Mouse (Mus musculus): ENCODE data around the gene Xylt1. TPM values are rescaled to one million over a fixed set of nuclear protein-coding genes. Genes with fewer than 3 reads are reported as not detected.

Xylt1 gene
- polyA plus RNA-seq (2012; ENCODE audit: insufficient read depth, insufficient read length, missing spikeins) = 9.6 and 10.5 TPM in 2 replicates

DNA sequence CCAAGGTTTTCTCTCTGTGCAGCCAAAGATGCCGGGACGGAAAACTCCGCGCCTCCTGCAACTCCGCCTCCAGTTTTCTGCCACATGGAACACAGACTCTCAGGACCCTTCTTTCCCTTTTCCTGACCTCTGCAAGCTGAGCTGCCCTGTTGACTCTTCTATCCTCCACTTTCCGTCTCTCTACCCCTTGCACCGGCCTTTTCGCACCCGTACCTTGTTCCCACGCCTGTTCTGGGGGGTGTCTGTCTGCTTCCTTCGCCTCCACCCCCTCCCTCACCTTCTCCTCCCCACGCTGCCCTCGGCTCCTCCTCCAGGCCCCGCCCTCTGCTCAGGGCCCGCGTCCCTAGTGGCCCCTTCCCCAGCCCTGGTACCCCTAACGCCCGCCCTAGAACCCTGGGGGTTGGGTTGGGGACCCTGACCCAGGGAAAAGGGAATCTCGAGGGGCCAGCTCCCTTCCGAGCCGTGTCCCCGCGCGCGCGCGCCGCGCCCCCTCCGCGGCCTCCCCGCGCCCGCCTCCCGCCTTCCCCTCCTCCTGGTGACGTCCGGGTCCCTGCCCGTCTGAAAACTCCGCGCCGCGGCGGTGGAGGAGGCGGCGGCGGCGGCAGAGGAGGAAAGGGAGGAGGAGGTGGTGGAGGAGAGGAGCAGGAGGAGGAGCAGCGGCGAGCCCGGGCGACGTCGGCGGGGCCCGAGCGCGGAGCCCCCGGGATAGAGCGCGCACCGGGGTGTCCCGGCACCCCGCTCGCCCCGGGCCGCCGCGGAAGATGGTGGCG lies at the start of gene Xylt1:
Xylt1 (plus strand) TSS at position 562 of the 770 bp plus-strand sequence.
- H3K4me3 ChIP-seq (ENCODE audit: insufficient read depth, low read length) = peak within 1 kb of the TSS; percentile 77
- H3K4me1 ChIP-seq (ENCODE audit: control insufficient read depth, insufficient read depth, low read length) = peaks cover 11% of the 10 kb centered on the region
- no peak for TF ChIP-seq CTCF (IDR thresholded peaks at IDR 0.05; ENCODE audit: low read depth, low read length)
- no peak within 1 kb of the TSS for H3K27ac ChIP-seq (ENCODE audit: insufficient read depth, low read depth, low read length)

DNA sequence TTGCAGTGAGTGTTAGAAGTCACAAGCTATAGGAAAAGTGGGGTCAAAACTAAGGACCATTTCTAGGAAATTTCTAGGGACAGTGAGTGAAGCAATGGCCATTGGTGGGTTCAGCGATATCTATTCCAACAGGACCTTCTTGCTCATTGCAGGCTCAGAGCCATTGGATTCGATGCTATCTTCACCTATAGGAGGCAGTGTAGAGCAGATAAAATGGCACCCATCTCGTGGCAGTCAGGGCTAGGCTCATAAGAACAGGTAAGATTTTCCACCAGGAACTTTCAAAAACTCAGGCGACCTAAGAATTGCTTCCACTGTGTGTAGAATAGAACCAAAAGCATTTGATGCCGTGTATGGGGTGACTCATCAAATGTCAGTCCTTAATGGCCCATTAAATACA lies 46.8 kb upstream of the Xylt1 start:
- TF ChIP-seq POLR2A (IDR thresholded peaks at IDR 0.05; ENCODE audit: borderline replicate concordance, low read depth, low read length) = no peak
- no peak for TF ChIP-seq CTCF (IDR thresholded peaks at IDR 0.05; ENCODE audit: low read depth, low read length)
- no peaks in the 10 kb centered on the region for H3K4me1 ChIP-seq (ENCODE audit: control insufficient read depth, insufficient read depth, low read length)
- H3K27ac ChIP-seq (ENCODE audit: insufficient read depth, low read depth, low read length) = no peak overlapping the region
- H3K4me3 ChIP-seq (ENCODE audit: insufficient read depth, low read length) = no peak overlapping the region

DNA sequence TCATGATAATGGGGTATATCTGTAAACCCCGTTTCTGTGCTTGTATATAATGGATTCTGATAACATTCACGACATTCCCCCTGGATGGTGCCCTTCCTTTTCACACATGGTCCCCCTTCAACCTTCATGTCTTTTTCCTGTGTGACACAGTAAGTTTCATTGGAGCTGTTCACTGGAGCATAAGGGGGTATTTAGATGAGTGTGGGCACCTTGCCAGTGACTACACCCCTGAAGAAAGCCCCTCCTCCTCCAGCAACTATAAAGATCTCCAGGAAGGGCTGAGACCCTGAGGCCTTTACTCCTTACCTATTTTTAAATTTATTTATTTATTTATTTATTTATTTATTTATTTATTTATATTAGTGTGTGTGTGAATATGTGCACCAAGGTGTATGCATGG lies 24.5 kb upstream of the Xylt1 start:
- TF ChIP-seq CTCF (IDR thresholded peaks at IDR 0.05; ENCODE audit: low read depth, low read length) (no peak), POLR2A (IDR thresholded peaks at IDR 0.05; ENCODE audit: borderline replicate concordance, low read depth, low read length) (no peak)
- Histone ChIP-seq H3K27ac (ENCODE audit: insufficient read depth, low read depth, low read length) (no peak overlapping the region), H3K4me3 (ENCODE audit: insufficient read depth, low read length) (no peak overlapping the region), H3K4me1 (ENCODE audit: control insufficient read depth, insufficient read depth, low read length) (no peaks in the 10 kb centered on the region)

DNA sequence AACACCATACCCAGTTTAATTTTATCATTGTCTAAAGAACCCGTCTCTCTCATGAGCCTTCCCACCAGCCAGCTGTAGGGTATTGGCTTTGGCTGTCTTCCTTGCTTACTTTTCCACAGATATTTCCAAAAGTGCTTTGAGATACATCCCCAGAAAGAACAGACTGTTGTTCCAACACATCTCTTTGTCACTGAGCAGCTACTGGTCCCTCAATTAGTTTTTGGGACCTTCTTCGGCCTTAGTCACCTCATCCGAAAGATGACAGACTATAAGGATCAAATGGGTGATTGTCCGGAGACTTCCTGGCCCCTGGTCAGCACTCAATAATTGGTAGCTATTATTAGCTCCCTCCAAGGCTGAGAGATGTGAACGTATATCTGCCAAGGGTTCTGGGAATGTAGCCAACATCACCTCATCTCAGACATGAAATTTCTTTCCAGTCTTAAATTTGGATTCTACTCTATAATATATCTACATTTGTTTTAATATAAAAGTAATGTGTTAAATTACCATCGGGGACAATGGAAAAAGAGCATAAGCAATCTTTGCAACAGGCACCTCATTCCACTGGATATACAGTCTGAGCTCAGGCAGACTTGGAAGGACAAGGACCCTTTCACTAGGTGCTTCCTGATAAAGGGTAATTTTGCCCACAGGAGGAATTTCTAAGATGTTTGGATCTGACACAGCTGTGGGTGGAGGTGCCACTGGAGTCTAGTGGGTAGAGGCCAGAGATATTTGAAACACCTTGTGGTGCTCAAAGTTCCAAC lies 23.2 kb upstream of the Xylt1 start:
- Histone ChIP-seq H3K27ac (ENCODE audit: insufficient read depth, low read depth, low read length) (no peak overlapping the region), H3K4me3 (ENCODE audit: insufficient read depth, low read length) (no peak overlapping the region), H3K4me1 (ENCODE audit: control insufficient read depth, insufficient read depth, low read length) (no peaks in the 10 kb centered on the region)
- no peak for TF ChIP-seq CTCF (IDR thresholded peaks at IDR 0.05; ENCODE audit: low read depth, low read length)
- TF ChIP-seq POLR2A (IDR thresholded peaks at IDR 0.05; ENCODE audit: borderline replicate concordance, low read depth, low read length) = no peak

DNA sequence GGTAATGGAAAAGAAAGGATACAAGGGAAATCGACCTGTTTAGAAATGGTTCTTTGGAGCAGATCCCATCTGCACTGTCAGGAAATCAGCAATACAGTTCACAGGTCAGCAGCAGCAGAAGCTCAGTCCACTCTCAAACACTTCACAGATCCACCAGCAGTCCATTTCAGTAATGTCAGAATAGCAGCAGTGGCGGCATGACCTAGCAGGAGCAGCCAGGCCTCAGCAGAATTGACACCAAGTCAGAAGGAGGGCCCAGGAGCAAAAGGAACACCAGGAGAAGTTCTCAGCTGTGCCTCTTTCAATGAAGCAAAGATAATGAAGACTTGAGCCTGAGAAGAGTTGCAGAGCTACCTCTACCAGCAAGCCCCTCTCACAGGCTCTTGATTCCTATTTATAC lies 19.5 kb upstream of the Xylt1 start:
- H3K4me1 ChIP-seq (ENCODE audit: control insufficient read depth, insufficient read depth, low read length) = no peaks in the 10 kb centered on the region
- H3K4me3 ChIP-seq (ENCODE audit: insufficient read depth, low read length) = no peak overlapping the region
- no peak for TF ChIP-seq POLR2A (IDR thresholded peaks at IDR 0.05; ENCODE audit: borderline replicate concordance, low read depth, low read length)
- no peak for TF ChIP-seq CTCF (IDR thresholded peaks at IDR 0.05; ENCODE audit: low read depth, low read length)
- H3K27ac ChIP-seq (ENCODE audit: insufficient read depth, low read depth, low read length) = no peak overlapping the region

DNA sequence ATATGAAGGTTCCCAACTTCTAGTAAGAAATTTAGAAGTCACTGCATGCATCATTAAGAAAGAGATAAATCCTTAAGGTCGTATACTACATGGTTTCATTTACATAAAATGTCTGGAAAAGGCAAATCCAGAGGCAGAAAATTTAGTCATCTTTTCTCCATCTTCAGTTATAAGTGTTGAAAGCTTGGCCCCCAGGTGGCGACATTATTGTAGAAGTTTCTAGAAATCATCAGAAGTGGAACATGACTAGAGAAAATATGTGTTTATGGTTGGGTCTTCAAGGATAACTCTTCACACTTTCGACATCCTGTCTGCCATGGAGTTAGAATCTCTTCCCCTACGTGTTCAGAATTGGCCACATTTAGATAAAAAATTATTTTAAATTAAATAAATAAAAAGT lies 18.3 kb upstream of the Xylt1 start:
- Histone ChIP-seq H3K4me3 (ENCODE audit: insufficient read depth, low read length) (no peak overlapping the region), H3K4me1 (ENCODE audit: control insufficient read depth, insufficient read depth, low read length) (no peaks in the 10 kb centered on the region), H3K27ac (ENCODE audit: insufficient read depth, low read depth, low read length) (no peak overlapping the region)
- TF ChIP-seq CTCF (IDR thresholded peaks at IDR 0.05; ENCODE audit: low read depth, low read length) (no peak), POLR2A (IDR thresholded peaks at IDR 0.05; ENCODE audit: borderline replicate concordance, low read depth, low read length) (no peak)

DNA sequence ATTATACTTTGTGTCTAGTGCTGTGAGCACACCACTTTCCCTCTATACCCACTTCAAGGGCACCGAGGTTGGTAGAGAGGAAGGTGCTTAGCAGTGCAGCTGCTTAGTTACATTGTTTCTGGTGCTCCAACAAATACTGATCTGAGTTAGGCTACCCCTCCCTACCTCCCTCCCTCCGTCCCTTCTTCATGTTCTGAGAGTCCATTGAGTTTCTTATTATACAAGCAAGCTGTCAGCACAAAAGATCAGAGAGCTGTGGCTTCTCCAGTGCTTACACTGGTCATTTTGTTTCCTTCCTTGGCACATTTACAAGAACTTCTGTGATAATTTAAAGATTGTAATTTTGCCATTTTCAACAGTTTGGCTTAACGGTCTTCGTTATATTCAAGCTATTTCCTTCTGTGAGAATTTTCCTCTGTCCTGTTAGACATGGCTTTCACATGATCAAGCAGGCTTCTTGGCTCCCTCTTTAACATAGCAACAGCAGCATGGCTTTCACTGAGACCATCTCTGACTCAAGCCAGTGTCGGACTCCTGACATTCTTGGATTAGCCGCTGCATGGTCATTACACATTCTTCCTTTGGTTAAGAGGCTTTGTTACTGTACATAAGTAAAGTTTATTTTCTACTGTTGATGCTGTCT lies 12.0 kb upstream of the Xylt1 start:
- Histone ChIP-seq H3K4me1 (ENCODE audit: control insufficient read depth, insufficient read depth, low read length) (peaks cover 3% of the 10 kb centered on the region; the same call in 1 of the 2 replicates), H3K27ac (ENCODE audit: insufficient read depth, low read depth, low read length) (no peak overlapping the region), H3K4me3 (ENCODE audit: insufficient read depth, low read length) (no peak overlapping the region)
- no peak for TF ChIP-seq CTCF (IDR thresholded peaks at IDR 0.05; ENCODE audit: low read depth, low read length)
- no peak for TF ChIP-seq POLR2A (IDR thresholded peaks at IDR 0.05; ENCODE audit: borderline replicate concordance, low read depth, low read length)

DNA sequence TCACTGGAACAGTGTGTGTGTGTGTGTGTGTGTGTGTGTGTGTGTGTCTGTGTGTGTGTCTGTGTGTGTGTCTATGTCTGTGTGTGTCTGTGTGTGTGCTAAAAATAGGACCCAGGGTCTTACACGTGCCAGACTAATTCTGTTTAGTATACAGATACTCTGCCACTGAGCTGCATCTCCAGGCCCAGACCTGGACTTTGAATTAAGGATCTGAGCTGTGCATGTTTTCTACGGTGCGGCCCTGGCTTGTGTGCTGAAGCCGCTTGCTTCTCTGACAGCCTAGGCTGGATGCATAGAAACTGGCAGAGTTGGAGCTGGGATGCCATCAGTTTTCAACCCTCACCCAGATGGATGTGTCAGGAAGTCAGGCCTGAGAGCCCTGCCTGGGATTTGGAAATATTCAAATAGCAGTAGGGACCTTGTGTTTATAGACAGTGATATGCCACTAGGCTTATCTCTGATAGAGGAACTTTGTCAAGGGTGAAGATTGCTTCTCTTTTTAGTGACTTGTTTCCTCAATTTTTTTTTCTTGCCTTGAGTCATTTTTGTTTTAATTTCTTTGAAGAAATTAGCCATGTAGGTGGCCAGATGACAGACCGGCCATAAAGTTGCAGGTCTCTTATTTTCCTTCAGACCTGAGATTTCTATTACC lies 11.4 kb upstream of the Xylt1 start:
- TF ChIP-seq POLR2A (IDR thresholded peaks at IDR 0.05; ENCODE audit: borderline replicate concordance, low read depth, low read length) (no peak), CTCF (IDR thresholded peaks at IDR 0.05; ENCODE audit: low read depth, low read length) (no peak)
- Histone ChIP-seq H3K4me3 (ENCODE audit: insufficient read depth, low read length) (no peak overlapping the region), H3K4me1 (ENCODE audit: control insufficient read depth, insufficient read depth, low read length) (peaks cover 3% of the 10 kb centered on the region; the same call in 1 of the 2 replicates), H3K27ac (ENCODE audit: insufficient read depth, low read depth, low read length) (no peak overlapping the region)

DNA sequence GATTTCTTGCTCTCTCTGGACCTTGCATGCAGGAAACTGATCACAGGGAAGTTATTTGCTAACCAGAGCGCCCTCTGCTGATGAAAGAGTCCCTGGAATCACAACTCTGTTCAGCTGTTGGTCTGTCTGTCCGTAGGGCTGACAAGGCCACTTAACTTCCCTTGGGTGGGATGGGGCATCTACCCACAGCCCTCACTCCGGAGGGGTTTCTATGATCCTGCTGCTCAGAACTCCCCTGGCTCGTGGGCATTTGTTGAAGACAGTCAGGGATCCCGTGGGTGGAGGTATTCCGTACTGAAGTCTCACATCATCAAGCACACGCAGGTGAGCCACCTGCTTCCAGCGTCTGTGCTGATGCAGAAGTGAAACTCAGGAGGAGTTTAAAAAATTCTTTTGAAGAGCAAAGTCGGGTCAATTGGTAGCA lies 4.9 kb upstream of the Xylt1 start:
- Histone ChIP-seq H3K4me1 (ENCODE audit: control insufficient read depth, insufficient read depth, low read length) (no peaks in the 10 kb centered on the region), H3K4me3 (ENCODE audit: insufficient read depth, low read length) (no peak overlapping the region), H3K27ac (ENCODE audit: insufficient read depth, low read depth, low read length) (no peak overlapping the region)
- no peak for TF ChIP-seq POLR2A (IDR thresholded peaks at IDR 0.05; ENCODE audit: borderline replicate concordance, low read depth, low read length)
- peak; percentile 67; the same call in 1 of the 2 replicates for TF ChIP-seq CTCF (IDR thresholded peaks at IDR 0.05; ENCODE audit: low read depth, low read length)

All from bone marrow macrophage, adult 2 months (primary cell).